Comparison of ENCODE assay signal across 14 mouse cellular contexts in the genomic region with DNA sequence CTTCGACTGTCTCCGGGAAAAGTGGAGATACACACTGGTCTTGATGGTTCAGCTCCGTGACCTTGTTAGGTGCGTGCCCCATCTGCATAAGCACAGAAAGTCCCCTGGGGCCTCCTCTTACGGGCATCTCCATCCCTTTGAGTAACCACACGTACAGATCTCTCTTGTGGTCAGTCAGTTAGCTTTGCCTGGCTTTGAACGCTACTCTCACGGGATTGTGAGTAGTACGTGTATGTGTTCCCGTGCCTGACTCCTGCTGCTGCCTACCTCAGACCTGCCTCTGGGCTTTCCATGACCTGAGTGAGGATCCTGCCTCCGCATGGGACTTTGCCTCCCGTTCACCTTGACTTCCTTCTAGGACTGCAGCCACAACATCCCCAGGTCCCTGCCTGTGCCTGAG.
A peak's percentile ranks its signal among the peaks of the same experiment; 100 is the strongest.
DNase-seq lines count a peak whose midpoint lies in the region; ATAC-seq and TF ChIP-seq lines count a peak whose summit lies in the region.
"Had no signal": no experiment of that assay in that cellular context is flagged by ENCODE, and none has a peak within 500 bp of the region (broad histone marks: within the 10 kb centered on the region; RNA-seq: fewer than 3 reads in every experiment).

No protein-coding gene starts in this region.

- no peaks in the 10 kb centered on the region for H3K79me2 ChIP-seq in heart, adult 2 months (replicated peaks; ENCODE audit: control insufficient read depth, insufficient read depth, low read length)

- TF ChIP-seq EP300 in heart, adult 2 months (IDR thresholded peaks at IDR 0.05; ENCODE audit: insufficient read depth, low read depth, low read length) = no peak

- TF ChIP-seq CTCF in heart, adult 2 months (IDR thresholded peaks at IDR 0.05) = no peak
- TF ChIP-seq CTCF in embryonic fibroblast, embryonic 13.5 days (IDR thresholded peaks at IDR 0.05; ENCODE audit: borderline replicate concordance, insufficient read depth, low read length) = no peak

- no peak for TF ChIP-seq POLR2A in heart, adult 2 months (IDR thresholded peaks at IDR 0.05; ENCODE audit: insufficient read depth, low read depth, low read length)
- TF ChIP-seq POLR2A in embryonic fibroblast, embryonic 13.5 days (IDR thresholded peaks at IDR 0.05; ENCODE audit: low read depth, low read length) = no peak

- no peak for ATAC-seq in kidney, embryonic 15.5 days (replicated peaks; ENCODE audit: low FRiP score)
- ATAC-seq: CD4-positive, CD25-positive, alpha-beta regulatory T cell, adult 4 months; midbrain, embryonic 13.5 days had no signal

- no peak overlapping the region for H3K9ac ChIP-seq in heart, adult 2 months (ENCODE audit: low read depth, low read length)
- H3K9ac ChIP-seq in kidney, embryonic 15.5 days = no peak overlapping the region
- H3K9ac ChIP-seq: hindbrain, embryonic 15.5 days; liver, postnatal 0 days; midbrain, embryonic 13.5 days; neural tube, embryonic 13.5 days had no signal

- H3K4me3 ChIP-seq in heart, adult 2 months = no peak overlapping the region
- H3K4me3 ChIP-seq in kidney, embryonic 15.5 days (replicated peaks) = no peak overlapping the region
- no peak overlapping the region for H3K4me3 ChIP-seq in embryonic fibroblast, embryonic 13.5 days (ENCODE audit: insufficient read depth, low read length)
- H3K4me3 ChIP-seq: hindbrain, embryonic 15.5 days; midbrain, embryonic 13.5 days; neural tube, embryonic 13.5 days had no signal

- no peak overlapping the region for H3K4me2 ChIP-seq in kidney, embryonic 15.5 days
- H3K4me2 ChIP-seq: hindbrain, embryonic 15.5 days; midbrain, embryonic 13.5 days; neural tube, embryonic 13.5 days had no signal

- H3K4me1 ChIP-seq in heart, adult 2 months (ENCODE audit: control insufficient read depth, insufficient read depth, low read length) = peaks cover 33% of the 10 kb centered on the region
- peaks cover 45% of the 10 kb centered on the region for H3K4me1 ChIP-seq in kidney, embryonic 15.5 days
- H3K4me1 ChIP-seq in embryonic fibroblast, embryonic 13.5 days (ENCODE audit: control insufficient read depth, insufficient read depth, low read length) = peaks cover 27% of the 10 kb centered on the region

- peak overlapping the region; percentile 80 for H3K27ac ChIP-seq in heart, adult 2 months
- 0 out of 2 replicates have a peak overlapping the region, but pooled peaks have one; percentile 76 for H3K27ac ChIP-seq in kidney, embryonic 15.5 days
- peak overlapping the region; percentile 86 for H3K27ac ChIP-seq in embryonic fibroblast, embryonic 13.5 days (ENCODE audit: insufficient read depth, low read length)
- H3K27ac ChIP-seq: hindbrain, embryonic 15.5 days; midbrain, embryonic 13.5 days had no signal

- H3K27me3 ChIP-seq in heart, adult 2 months (ENCODE audit: control insufficient read depth, insufficient read depth, low read length) = no peaks in the 10 kb centered on the region
- no peaks in the 10 kb centered on the region for H3K27me3 ChIP-seq in kidney, embryonic 15.5 days
- H3K27me3 ChIP-seq: hindbrain, embryonic 15.5 days; neural tube, embryonic 13.5 days; Patski had no signal

- H3K36me3 ChIP-seq in heart, adult 2 months (ENCODE audit: control insufficient read depth, insufficient read depth, low read length) = no peaks in the 10 kb centered on the region
- H3K36me3 ChIP-seq in kidney, embryonic 15.5 days = no peaks in the 10 kb centered on the region
- H3K36me3 ChIP-seq: hindbrain, embryonic 15.5 days; midbrain, embryonic 13.5 days; neural tube, embryonic 13.5 days had no signal

- DNase-seq in heart, adult 2 months = no peak
- DNase-seq in heart, postnatal 36 days = no peak
- no peak for DNase-seq in kidney, adult 9 months
- DNase-seq in 3T3-L1 (ENCODE audit: low read depth, low spot score) = peak; percentile 57
- DNase-seq in embryo, embryonic 10.5 days (ENCODE audit: low spot score) = no peak
- no peak for DNase-seq in right cerebral cortex, postnatal 36 days (ENCODE audit: low spot score in 2 of 2)
- DNase-seq: liver, postnatal 0 days had no signal

- intact Hi-C loops in heart, adult 2 months (cut with DNase I) = no loop called here
- intact Hi-C loops in heart, postnatal 36 days (cut with DNase I) = no loop called here

- no peaks in the 10 kb centered on the region for H3K9me3 ChIP-seq in kidney, embryonic 15.5 days (replicated peaks)
- H3K9me3 ChIP-seq: hindbrain, embryonic 15.5 days; midbrain, embryonic 13.5 days; neural tube, embryonic 13.5 days had no signal

- WGBS in heart, adult 2 months = 83% methylated on average over 12 of the region's 12 CpGs
- 83% methylated on average over 12 of the region's 12 CpGs for WGBS in kidney, embryonic 15.5 days
